Mouse (Mus musculus) C3H10T1/2 (cell line): ENCODE data around the gene Scgb1b17. TPM values are rescaled to one million over a fixed set of nuclear protein-coding genes. Genes with fewer than 3 reads are reported as not detected.

Experiments
- polyA plus RNA-seq, 2 experiments: library from polyadenylated mRNA; unstranded; fragments of >200 nt; fragmentation: generic; extraction: Trizol; gene quantifications; one replicate each; pipeline ENCODE4 v1.2.1; 2012; ENCODE audit warnings: missing spikeins in 2 of 2

The Scgb1b17 gene
- not detected for polyA plus RNA-seq

DNA sequence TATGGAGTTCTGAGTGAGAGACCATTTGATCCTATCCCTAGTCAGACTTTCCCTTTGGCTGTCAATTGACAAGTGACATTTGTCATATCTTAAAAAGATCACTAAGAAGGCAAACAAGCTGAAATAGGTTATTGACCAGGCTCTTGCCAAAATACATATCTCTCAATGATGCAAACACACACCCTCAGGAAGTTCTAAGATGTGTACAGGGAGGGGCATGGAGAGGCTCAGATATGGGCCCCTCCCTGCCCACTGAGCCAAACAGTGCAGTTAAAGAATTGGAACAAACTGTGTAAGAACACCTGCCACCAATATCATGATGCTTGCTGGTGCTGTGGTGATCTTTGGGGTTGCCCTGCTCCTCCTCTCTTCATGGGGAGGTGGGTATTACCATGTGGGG is at the start of gene Scgb1b17:
Scgb1b17 (plus strand) TSS at position 301 of the 400 bp plus-strand sequence.

DNA sequence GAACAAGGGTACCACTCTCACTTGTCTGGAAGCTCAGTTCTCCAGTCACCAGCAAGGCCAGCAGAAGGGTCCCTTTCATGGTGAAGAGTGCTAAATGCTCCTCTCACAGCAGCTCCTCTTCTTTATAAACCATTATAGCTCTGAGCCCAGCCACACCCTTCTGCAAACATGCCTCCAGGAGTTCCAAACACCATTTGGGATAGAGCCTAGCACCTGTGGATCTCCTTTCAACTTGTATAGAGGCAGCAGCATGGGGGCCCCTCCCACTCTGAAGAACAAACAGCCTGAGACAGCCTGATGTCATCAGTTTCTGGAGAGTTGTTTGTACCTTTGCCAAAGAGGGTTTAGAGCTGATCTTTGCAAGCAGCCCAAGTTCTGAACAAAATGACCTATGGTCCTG is 6.8 kb upstream of the Scgb1b17 start, which contains the start of gene Scgb2b17:
Scgb2b17 (minus strand) TSS at position 101 of the 400 bp plus-strand sequence.

Other genes starting within 250 kb of the Scgb1b17 start
- gene Scgb2b15, start 233.8 kb upstream of the Scgb1b17 start, polyA plus RNA-seq: not detected
- gene Scgb1b15, start 226.9 kb upstream of the Scgb1b17 start, polyA plus RNA-seq: not detected
- not detected for gene Scgb2b17, start 6.9 kb upstream of the Scgb1b17 start, polyA plus RNA-seq
- gene Scgb2b18, start 110.4 kb downstream of the Scgb1b17 start, polyA plus RNA-seq: not detected
- gene Scgb1b18, start 122.1 kb downstream of the Scgb1b17 start, polyA plus RNA-seq: not detected
- not detected for gene Scgb2b19, start 216.9 kb downstream of the Scgb1b17 start, polyA plus RNA-seq
- not detected for gene Scgb1b19, start 223.8 kb downstream of the Scgb1b17 start, polyA plus RNA-seq